Mouse (Mus musculus) thymus, postnatal 10 days (tissue): ENCODE data around the gene Rbm4b.
"Not testable (repeated sequence)": the region's sequence is repeated elsewhere in the genome, so short reads cannot be mapped to it uniquely, and the experiment has no call there.

Source experiments
- DNase-seq, 2 experiments: peaks; one replicate each; pipeline ENCODE4 v3.0.0; 2021; ENCODE audit warnings: low spot score in 2 of 2

Rbm4b gene

GRCm38 (mm10) chr19:4745057-4745456, 11.2 kb upstream of the Rbm4b start:
- no peak for DNase-seq

GRCm38 (mm10) chr19:4745681-4746080, 10.6 kb upstream of the Rbm4b start:
- no peak for DNase-seq

GRCm38 (mm10) chr19:4746611-4747010, 9.7 kb upstream of the Rbm4b start:
- no peak for DNase-seq

- no peak for DNase-seq
Measured at GRCm38 (mm10) chr19:4747631-4748312, 8.5 kb upstream of the Rbm4b start.

DNA sequence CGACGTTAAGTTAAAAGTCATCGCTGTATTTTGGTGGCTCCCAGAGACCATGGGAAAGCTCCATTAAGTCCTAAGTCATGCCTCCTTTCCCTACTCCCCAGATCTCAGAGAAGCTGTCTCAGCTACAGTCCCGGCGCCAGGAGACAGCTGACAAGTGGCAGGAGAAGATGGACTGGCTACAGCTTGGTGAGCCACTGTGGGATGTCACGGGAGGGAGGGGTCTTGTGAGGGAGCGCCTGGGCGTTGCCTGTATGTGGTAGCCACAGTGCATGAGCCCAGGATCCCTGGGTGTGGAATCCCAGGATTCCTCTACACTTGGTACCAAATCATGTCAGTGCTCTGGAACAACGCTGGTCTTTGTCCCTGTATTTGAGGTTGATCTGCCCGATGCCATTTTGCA, 7.8 kb upstream of the Rbm4b start:
- DNase-seq, result no peak

- no peak for DNase-seq
Measured at GRCm38 (mm10) chr19:4749975-4750374, 6.3 kb upstream of the Rbm4b start.

DNA sequence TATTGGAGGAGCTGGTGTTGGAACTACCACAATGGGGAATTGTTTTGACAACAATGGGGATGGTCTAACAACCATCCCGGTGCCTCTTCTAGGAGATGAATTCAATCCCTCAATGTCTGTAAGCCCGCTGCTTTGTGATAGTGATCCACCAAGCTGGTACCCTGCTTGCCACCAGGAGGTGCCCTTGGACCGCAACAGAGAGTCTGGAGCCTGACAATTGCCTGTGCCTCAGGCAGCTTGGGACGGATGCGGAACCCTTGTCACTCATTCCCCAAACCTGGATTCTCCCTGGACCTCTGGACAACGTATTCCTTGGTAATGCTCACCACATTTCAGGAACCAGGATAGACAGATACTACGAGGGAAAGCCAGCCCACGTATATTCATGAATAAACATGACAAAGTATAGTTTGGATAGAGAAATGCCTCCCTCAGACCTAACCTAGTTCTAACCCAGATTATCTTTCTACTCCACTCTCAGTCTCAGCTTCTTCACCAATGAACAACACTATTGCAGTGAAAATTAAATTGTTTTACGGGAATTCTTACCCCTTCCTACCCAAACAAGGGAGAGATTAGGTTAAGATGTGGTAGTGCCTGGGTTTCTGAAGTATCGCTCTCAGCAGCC, 618 bp upstream of the Rbm4b start:
- DNase-seq, result peak; percentile 82 to 89

DNA sequence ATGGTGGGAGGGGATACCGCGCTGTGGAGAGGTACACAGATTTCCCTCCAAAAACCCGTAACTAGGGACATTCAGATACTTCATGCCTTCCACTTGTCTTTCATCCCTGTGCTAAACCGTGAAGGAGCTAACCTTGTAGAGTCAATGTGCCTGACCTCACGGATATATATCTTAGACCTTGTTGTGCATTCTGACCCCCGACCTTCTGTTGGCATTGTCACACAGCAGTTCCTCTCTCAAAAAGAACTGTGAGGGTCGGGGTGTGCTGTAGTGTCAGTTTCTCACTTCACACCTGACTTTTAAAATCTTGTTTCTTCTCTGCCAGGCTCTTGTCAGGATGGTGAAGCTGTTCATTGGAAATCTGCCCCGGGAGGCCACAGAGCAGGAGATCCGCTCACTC, 624 bp downstream of the Rbm4b start:
- no peak for DNase-seq

GRCm38 (mm10) chr19:4760544-4760943, 4.2 kb downstream of the Rbm4b start:
- not testable (repeated sequence) for DNase-seq

- DNase-seq, result no peak
Measured at GRCm38 (mm10) chr19:4762876-4763275, 6.6 kb downstream of the Rbm4b start.

DNA sequence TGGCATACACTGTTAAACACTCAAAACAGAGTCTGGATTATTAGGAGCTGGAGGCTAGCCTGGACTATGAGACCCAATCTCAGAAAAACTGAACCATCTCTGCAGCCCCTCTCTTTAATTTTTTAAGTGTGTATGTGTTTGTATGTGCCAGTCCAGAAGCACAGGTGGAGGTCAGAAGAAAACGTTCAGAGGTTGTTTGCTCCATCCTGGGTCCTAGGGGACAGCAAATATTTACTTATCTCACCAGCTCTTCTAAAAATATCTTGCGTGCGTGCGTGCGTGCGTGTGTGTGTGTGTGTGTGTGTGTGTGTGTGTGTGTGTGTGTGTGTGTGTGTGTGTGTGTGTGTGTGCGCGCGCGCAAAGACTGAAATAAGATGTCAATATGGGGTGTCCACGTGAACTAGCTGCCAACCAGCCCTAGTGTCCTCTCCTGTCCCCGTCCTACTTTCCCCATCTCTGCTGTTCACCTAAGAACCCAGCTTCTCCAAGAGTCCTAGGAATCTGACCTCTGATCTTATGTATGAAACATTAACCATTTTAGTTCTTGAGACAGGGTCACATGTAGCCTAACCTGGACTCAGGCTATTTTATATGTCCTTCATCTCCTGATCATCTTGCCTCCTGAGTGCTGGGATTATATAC, 11.3 kb downstream of the Rbm4b start:
- no peak for DNase-seq

DNA sequence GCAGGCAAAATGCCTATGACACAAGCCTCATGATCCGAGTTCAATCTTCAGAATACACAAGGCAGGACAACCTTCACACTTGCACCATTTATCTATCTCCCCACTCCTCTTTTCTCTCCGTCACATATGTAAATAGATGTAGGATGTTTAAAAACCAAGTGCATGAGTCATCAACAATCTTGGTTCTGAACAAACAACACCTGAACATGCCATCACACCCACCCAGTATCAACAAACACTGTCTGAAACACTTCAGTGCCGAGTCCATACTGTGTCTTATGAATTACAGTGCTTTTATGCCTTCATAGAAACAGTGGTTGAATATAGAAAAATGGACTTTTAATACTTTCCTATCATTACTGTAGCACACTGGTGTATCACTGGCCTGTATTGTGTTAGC, 16.5 kb downstream of the Rbm4b start:
- no peak for DNase-seq

GRCm38 (mm10) chr19:4782891-4783290, 26.6 kb downstream of the Rbm4b start:
- DNase-seq, result no peak

DNA sequence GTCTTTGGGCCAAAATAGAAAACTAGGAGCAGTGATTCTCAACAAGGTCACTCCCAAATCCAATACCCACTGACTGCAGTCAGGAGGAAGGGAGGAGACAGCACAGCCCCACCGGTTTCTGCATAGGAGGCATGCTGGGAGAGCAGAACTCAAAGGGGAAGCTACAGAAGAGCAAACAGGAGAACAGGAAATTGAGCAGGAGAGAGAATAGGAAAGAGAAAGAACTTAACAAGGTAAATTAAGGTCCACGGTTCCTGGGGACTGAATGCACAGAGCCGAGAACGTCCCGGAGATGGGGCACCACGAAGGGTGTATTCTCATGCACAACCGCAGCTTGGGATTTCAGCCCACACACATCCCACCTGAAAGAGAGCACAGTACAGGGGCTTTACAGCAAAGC, 28.9 kb downstream of the Rbm4b start:
- DNase-seq, result no peak

DNA sequence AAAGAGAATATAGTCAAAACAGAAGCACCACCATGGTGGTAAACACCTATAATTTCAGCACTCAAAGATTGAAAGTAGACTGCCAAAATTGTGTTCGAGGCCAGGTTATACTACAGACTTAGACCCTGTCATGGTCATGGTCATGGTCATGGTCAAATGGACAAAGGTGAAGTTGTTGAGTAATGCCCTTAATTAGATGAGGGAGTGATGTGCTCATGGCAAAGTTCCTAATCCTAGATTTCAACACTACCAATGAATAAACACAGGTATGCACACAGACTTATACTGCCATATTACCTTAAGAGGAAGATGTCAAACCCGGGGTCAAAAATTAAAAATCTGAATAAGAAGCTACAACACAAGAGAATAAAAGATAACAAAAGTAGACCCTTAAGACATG, 30.0 kb downstream of the Rbm4b start:
- no peak for DNase-seq

DNA sequence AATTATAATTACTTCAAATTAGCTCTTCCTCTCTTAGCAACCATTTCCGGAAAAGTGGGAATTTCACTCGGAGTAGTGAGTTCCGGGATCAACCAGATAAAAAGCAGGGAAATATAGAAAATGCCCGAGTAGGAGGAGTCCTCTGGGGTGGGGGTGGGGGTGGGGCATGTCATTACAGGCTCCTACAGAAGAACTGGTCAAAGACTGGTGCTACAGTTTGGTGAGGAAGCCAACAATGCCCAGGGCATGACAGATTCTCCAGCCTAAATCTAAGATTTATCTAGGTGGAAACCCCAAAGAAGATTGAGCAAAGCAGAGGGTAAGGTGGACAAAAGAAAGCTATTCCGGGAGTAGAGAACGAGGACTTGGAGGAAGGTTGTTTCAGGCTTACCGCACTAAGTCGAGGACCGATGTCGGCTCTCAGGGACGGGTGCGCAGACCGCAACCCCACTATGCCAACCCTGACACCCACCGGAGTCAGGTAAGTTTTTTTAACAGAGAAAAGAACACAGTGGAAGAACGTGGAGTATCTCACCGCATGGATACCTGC, 37.1 kb downstream of the Rbm4b start:
- no peak for DNase-seq

- peak; percentile 97 to 98 for DNase-seq
Measured at GRCm38 (mm10) chr19:4793831-4794422, 37.6 kb downstream of the Rbm4b start, which contains the start of gene Rbm4. Gene Rbm4, minus strand, starts transcription at chr19:4793901.

DNA sequence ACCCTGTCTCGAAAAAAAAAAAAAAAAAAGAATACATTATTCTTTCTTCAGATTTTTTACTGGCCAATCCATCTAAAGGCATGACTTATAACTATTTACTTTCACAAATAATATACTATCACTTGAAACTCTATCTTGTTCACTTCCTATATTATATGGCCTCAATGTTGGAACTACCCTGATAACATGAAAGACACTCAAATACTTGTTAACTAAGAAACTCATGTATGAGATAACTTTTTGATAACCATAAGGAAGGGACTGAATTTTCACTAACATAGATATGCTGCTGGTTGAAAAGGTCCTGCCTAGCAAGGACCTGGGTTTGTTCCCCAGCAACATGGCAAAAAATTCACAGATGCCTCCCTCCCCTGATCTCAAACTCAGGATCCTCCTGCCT, 39.6 kb downstream of the Rbm4b start:
- DNase-seq, result no peak

GRCm38 (mm10) chr19:4797846-4798245, 41.5 kb downstream of the Rbm4b start:
- no peak for DNase-seq

GRCm38 (mm10) chr19:4799083-4799482, 42.8 kb downstream of the Rbm4b start:
- DNase-seq, result no peak

DNA sequence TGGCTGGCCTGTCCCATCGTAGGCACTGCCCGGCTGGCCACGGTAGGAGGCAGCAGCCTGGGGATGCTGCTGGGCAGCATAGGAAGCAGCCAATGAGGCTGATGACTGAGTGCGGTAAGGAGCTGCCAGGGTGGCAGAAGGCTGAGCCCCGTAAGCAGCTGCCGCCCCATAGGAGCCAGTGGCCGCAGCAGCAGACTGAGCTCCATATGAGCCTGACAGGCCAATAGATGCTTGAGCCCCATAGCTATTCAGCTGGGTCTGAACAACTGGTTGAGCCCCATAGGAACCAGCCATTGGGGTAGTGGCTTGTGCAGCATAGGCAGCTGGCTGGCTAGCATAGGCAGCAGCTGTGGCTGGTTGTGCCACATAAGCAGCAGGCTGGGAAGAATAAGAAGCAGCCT, 46.4 kb downstream of the Rbm4b start:
- DNase-seq, result no peak

DNA sequence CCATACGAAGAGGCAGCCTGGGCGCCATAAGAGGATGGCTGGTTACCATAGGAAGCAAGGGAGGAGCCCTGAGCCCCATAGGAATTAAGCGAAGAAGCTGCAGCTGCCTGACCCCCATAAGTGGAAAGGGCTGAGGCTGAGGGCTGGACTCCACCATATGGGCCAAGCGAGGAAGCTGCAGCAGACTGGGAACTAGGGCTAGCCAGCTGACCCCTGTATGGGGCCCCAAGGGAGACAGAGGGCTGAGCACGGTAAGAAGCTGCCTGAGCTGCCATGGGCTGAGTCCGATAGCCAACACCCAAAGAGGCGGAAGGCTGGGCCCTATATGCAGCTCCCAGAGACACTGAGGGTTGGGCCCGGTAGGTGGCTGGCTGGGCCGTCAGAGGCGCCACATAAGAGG, 47.0 kb downstream of the Rbm4b start:
- DNase-seq, result no peak

GRCm38 (mm10) chr19:4810309-4810708, 54.0 kb downstream of the Rbm4b start:
- no peak for DNase-seq
